Mouse (Mus musculus) cerebellum, adult 9-10 months (tissue): Measurements from ENCODE around the gene Map3k14.

Experiments used
- DNase-seq: peaks from one replicate; pipeline ENCODE4 v3.0.0; 2022

Map3k14 gene

DNA sequence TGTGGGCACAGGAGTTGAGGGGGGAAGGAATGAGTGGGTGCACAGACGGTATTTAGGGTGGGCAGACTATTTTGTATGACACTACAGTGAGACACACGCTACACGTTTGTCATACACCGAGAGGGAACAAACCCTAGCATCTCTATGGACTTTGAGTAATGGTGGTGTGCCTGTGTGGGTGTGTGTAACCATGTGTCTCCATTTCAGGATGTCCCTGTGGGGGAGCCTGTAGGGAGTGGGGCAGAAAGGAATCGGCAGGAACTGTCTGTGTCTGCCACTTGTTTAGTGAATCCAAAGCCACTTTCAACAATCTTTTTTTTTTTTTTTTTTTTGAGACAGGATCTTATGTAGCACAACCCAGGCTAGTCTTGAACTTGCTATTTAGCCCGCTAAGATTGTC lies 61.1 kb downstream of the Map3k14 start:
- no peak for DNase-seq

DNA sequence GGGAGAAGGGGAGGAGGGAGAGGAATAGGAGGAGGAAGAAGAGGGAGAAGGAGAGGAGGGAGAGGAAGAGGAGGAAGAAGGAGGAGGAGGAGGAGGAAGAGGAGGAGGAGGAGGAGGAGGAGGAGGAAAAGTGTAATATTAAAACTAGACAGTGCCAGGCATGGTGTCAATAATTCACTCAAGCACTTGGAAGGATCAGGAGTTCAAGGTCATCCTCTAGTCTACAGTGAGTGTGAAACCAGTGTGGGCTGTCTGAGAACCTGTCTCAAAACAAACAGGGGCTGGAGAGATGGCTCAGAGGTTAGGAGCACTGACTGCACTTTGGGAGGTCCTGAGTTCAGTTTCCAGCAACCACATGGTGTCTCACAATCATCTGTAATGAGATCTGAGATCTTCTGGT lies 64.9 kb downstream of the Map3k14 start:
- no peak for DNase-seq

GRCm38 (mm10) chr11:103201664-103202063 lies 65.6 kb downstream of the Map3k14 start:
- DNase-seq = peak; percentile 86

DNA sequence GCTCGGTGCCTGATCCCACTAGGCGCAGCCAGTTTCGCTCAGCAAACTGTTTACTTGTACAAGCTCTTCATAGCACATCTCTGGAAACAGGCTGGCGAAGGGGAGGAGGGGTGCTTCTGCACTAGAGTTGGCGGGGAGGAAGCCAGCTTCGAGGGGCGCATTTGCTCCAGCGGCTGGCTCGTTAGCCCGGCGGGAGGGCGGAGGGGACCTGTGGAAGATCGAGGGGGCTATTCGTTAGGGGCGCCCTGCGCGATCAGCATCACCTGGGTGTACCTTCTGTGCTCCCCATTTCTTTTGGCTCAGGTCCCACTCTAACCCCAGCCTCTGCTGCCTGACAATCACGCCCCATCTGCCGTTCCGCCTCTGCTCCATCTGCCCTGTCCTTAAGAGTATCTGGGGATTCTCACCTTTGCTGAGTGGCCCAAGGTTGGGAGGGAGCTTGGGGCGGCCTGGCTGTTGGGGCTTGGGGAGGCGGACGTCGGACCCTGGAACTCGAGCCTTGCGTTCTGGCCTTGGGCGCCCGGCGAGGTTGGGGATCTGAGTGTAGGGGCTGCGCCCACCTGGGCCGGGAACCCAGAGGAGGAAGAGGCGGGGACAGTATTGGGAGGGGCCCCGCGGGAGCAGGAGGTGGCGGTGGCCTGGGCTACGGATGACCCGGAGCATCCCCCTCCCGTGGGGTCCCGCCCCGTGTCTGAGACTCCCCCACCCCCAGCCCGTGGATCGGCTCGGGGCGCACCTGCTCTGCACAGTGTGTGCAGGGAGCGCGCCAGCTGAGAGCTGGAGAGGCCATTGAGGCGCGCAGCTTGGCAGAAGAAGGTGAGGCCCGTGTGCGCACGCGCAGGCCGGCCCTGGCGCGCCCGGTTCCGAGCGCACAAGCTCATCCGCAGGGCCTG lies 68.1 kb downstream of the Map3k14 start:
- peak; percentile 90 for DNase-seq

- DNase-seq = peak; percentile 65
Measured at GRCm38 (mm10) chr11:103198339-103198738, 68.9 kb downstream of the Map3k14 start.

DNA sequence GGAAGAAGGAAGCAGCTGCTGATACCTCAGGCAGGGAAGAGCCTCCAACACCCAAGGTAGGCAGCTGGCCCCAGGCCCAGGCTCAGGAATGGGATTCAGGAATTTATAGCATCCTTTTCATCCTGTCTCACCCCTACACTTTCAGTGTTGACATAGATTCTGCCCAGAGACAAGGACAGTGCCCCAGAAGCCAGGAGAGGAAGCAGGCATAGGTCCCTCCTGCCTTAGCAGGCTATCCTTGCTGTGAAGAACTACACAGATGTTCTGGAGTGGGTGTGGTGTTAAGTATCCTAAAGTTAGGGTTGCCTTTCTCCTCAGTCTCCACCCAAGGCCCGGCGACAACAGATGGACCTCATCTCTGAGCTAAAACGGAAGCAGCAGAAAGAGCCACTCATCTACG lies 69.9 kb downstream of the Map3k14 start:
- no peak for DNase-seq

GRCm38 (mm10) chr11:103195656-103196055 lies 71.6 kb downstream of the Map3k14 start:
- peak; percentile 65 for DNase-seq

- DNase-seq = peak; percentile 65
Measured at GRCm38 (mm10) chr11:103195236-103195635, 72.0 kb downstream of the Map3k14 start.

DNA sequence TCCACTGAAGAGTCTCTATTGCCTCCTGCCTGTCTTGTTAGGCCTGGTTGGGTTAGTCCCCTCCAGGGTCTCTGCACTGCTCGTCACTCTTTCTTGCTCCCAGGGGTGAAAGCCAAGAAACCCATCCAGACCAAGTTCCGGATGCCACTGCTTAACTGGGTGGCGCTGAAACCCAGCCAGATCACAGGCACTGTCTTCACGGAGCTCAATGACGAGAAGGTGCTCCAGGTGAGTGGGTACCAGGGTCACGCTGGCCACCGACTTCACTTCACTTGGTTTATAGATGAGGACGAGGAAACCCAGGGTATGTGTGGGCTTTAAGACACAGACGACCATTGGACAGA lies 73.5 kb downstream of the Map3k14 start:
- DNase-seq = peak; percentile 68

- peak; percentile 84 for DNase-seq
Measured at GRCm38 (mm10) chr11:103192956-103193824, 74.1 kb downstream of the Map3k14 start.

DNA sequence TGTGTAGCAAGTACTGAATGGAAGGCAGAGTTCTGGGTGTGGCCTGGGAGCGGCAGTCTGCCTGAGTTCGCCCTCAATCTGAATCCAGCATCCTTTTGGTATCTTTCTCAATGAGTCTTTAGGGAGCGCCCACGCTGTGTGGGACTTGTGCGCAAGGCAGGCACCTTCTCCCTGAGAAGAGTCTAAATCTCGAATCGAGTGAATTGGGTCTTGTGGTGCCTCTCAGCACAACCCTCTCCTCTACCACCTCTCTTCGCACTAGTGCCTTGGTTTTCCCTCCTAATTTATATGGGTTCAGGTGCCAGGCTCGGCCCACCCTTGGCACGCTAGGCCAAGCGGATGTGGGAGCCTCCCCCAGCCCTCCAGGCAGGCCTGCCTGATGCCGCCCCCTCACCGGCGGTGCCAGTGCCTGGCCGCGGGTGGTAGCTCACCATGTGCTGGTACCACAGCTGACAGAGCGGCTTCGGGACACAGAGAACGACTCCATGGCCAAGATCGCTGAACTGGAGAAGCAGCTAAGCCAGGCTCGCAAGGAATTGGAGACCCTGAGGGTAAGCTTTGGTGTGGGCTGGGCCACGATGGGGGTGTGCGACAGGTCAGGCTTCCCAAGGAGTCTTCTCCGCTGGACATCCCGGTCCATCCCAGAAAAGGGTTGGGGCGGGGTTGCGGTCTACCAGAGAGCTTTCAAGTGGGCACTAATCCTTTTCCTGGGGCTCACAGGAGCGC lies 74.9 kb downstream of the Map3k14 start:
- peak; percentile 74 for DNase-seq

GRCm38 (mm10) chr11:103184891-103185290 lies 82.4 kb downstream of the Map3k14 start:
- peak; percentile 63 for DNase-seq

GRCm38 (mm10) chr11:103181911-103182310 lies 85.4 kb downstream of the Map3k14 start:
- no peak for DNase-seq

- DNase-seq = no peak
Measured at GRCm38 (mm10) chr11:103181349-103181748, 85.9 kb downstream of the Map3k14 start.

DNA sequence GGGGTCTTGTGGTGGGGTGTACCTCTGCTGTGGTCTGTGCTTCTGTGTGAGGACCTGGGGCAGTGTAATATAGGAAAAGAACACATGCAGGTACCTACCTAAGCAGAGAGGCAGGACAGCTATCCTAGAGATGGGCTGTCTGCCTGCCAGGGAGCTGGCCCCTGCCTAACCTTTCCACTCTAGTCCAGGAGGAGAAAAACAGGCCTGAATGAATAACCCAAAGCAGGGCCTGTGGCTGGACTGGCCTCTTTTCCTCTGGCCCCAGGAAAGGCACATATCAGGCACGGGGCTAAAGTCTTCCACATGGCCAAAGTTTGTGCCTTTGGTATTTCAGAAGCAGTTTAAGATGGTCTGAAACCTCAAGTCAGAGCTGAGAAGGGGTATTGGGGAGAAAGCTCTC lies 86.8 kb downstream of the Map3k14 start:
- no peak for DNase-seq

- no peak for DNase-seq
Measured at GRCm38 (mm10) chr11:103178748-103179147, 88.5 kb downstream of the Map3k14 start.

DNA sequence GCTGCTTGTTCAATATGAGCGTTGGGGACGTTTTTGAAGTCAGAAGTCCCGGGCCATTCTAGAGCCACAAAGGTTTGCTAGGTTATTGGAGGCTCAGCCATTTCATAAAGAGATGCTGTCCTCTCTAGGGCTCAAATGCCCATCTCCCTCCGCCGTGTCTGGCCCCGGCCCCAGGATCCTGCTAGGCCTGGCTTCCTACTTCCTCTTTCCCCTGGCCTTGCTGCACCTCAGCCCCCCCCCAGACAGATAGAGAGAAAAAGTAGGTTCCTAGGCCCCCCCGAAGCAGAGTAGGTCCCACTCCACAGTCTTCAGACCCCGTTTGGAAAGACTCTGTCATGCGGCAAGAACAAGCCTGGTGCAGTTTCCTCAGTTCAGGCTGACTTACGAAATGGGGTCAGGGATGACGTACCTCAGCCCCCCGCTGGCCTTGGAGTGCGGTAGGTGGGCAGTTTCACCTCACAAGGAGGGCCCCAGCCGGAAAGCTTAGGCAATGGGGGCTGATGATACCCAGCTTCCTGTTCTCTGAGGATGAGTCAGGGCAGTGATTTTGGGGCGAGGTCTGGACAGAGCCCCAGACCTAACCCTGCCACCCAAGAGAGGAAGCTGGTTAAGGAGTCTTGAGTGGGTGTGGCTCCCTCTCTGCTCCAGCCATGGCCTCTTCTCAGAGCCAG lies 89.3 kb downstream of the Map3k14 start:
- DNase-seq = no peak

GRCm38 (mm10) chr11:103177216-103177615 lies 90.1 kb downstream of the Map3k14 start:
- DNase-seq = no peak

- no peak for DNase-seq
Measured at GRCm38 (mm10) chr11:103176510-103176909, 90.8 kb downstream of the Map3k14 start.

DNA sequence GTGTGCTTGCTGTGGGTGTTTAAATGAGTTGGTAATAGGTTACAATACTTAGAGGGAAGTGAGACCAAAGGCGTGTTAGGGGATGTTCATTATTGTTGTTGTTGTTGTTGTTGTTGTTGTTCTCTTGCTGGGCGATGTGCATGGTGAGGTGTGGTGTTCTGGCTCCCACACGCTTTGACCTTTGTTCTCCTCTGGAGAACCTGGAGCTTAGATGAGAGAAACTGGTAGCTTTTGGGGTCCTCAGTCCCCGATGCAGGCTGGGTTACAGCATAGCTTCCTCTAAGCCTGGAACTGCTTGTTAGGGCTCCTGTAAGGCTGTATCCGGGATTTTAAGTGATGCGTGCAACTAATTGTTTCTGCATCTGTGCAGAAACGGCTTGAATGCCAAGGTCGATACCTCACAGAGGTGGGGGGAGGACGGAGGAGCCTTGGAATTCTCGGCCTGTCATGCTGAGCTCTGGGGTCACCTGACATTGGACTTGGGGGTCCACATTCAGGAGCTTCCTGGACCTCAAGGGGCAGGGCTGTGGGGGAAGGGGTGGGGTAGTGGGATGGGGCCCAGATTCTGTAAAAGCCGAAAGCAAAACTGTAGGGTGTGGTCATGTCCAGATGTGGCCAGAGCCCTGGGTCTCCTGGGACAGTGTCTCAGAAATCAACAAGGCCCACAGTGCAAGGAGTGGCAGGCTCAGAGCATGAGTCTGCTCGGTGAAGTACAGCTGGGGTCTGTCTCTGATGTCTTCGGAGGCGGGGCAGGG lies 91.4 kb downstream of the Map3k14 start:
- no peak for DNase-seq

DNA sequence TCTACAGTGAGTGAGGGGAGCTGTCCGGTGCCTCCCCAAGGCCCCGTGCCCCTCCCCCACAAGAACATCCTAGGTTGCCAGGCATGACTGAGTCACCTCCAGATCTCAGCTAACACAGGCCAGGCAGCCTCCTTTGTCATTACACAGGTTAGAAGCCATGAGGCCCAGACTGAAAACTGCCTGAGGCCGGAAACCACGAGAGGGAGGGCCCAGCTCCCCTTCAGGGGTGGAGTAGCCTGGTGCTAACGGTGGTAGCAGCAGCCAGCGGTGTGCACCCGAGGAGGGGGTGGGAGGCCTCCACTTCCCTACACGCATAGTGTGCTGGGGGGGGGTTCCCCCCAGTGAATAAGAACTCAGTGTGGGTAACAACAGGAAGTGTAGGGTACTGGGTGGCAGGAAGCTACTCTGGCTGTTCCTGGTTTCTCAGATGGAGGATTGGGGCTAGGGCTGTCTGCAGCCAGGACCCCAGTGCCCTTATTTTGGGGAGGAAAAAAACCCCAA lies 92.3 kb downstream of the Map3k14 start:
- no peak for DNase-seq

DNA sequence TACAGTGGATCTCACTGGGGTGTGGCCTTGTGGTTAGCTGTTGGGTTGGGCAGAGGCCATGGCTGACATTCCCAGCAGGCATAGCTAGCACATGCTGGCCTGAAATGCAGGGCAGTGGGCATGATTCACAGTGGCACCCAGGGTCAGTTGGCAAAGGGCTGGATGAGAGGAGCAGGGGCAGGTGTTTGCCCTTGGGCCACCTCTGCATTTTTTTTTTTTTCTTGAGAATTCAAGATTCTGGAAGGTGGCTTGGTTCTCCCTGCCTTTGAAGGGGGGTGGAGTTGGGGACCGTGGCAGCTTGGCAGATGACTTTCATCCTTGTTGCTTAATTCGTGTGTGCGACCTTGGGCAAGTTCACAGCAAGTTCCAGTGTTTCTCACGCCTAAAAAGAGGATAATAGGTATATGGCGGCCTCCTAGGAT lies 92.8 kb downstream of the Map3k14 start:
- DNase-seq = no peak
